Mouse (Mus musculus) midbrain, embryonic 11.5 days (tissue): ENCODE measurements around the gene Jade3. TPM values are rescaled to one million over a fixed set of nuclear protein-coding genes. Genes with fewer than 3 reads are reported as not detected.

Experiments used
- ATAC-seq: fragments of 200-750 bp; cut with Nextera tagmentation; 2 replicates; pipeline ENCODE4 v1.8.0; 2017; ENCODE audit warnings: moderate TSS enrichment, moderate library complexity; ENCODE audit not compliant: low FRiP score
- DNase-seq: peaks from one replicate; pipeline ENCODE4 v3.0.0; 2015; ENCODE audit warnings: low spot score; ENCODE audit errors: missing footprints
- H3K27ac ChIP-seq: fragments of 300-500 bp; sonication (generic); 2 replicates; pipeline ENCODE4 v1.5.1; 2014; ENCODE audit warnings: low read depth, low read length
- H3K27me3 ChIP-seq: fragments of 300-500 bp; sonication (generic); 2 replicates; pipeline ENCODE4 v1.6.1; 2014; ENCODE audit warnings: mild to moderate bottlenecking, low read length, moderate library complexity, mixed read lengths; ENCODE audit not compliant: control insufficient read depth, insufficient read depth
- H3K36me3 ChIP-seq: fragments of 300-500 bp; sonication (generic); 2 replicates; pipeline ENCODE4 v1.6.1; 2014; ENCODE audit warnings: mild to moderate bottlenecking, low read length, moderate library complexity, mixed read lengths; ENCODE audit not compliant: control insufficient read depth, insufficient read depth
- H3K4me1 ChIP-seq: fragments of 300-500 bp; sonication (generic); 2 replicates; pipeline ENCODE4 v1.6.1; 2014; ENCODE audit warnings: low read length; ENCODE audit not compliant: control insufficient read depth, insufficient read depth
- H3K4me2 ChIP-seq: fragments of 300-500 bp; sonication (generic); 2 replicates; pipeline ENCODE4 v1.6.1; 2014; ENCODE audit warnings: mild to moderate bottlenecking, moderate library complexity
- H3K4me3 ChIP-seq: fragments of 300-500 bp; sonication (generic); 2 replicates; pipeline ENCODE4 v1.5.1; 2014; ENCODE audit warnings: low read depth, low read length
- H3K9ac ChIP-seq: fragments of 300-500 bp; sonication (generic); 2 replicates; pipeline ENCODE4 v1.6.1; 2014; ENCODE audit warnings: low read length
- H3K9me3 ChIP-seq: fragments of 300-500 bp; sonication (generic); 2 replicates; pipeline ENCODE4 v1.6.1; 2016; ENCODE audit warnings: low read length; ENCODE audit not compliant: control insufficient read depth
- WGBS: fragments of 180-500 bp; shearing (Covaris S2); extraction: QIAGEN DNeasy Blood & Tissue Kit; methylation state at CpG from one replicate; pipeline ENCODE4 v1.1.7; 2014; 5-methylcytosine and 5-hydroxymethylcytosine counted together
- polyA plus RNA-seq: library from polyadenylated mRNA; unstranded; fragments of >200 nt; fragmentation: Nextera tagmentation; extraction: Ambion mirVana; gene quantifications from 2 replicates; pipeline ENCODE4 v1.2.1, GENCODE M21; 2014

Jade3 gene
- polyA plus RNA-seq, 1 experiment from 2014 or later = 9.6 TPM

- Histone ChIP-seq H3K9ac (no peak overlapping the region), H3K4me3 (no peak overlapping the region), H3K4me1 (no peaks in the 10 kb centered on the region), H3K9me3 (no peaks in the 10 kb centered on the region), H3K27me3 (no peaks in the 10 kb centered on the region), H3K27ac (no peak overlapping the region), H3K36me3 (no peaks in the 10 kb centered on the region), H3K4me2 (no peak overlapping the region)
- ATAC-seq = no peak
- no peak for DNase-seq
Observed at GRCm38 (mm10) chrX:20521578-20521977, 96.1 kb downstream of the Jade3 start.

- 70% methylated on average over 1 of the region's 1 CpGs for WGBS
- DNase-seq (no peak), ATAC-seq (no peak)
Observed at GRCm38 (mm10) chrX:20532621-20533020, 107.1 kb downstream of the Jade3 start.

GRCm38 (mm10) chrX:20543867-20544266 lies 118.4 kb downstream of the Jade3 start:
- ATAC-seq = no peak
- H3K9ac ChIP-seq = no peak overlapping the region
- 88% methylated on average over 3 of the region's 3 CpGs for WGBS

More at GRCm38 (mm10) chrX:20532621-20533020, 107.1 kb downstream of the Jade3 start:
- H3K4me3 ChIP-seq = no peak overlapping the region
- no peak overlapping the region for H3K4me2 ChIP-seq
- H3K9ac ChIP-seq = no peak overlapping the region
- no peaks in the 10 kb centered on the region for H3K27me3 ChIP-seq
- H3K9me3 ChIP-seq = no peaks in the 10 kb centered on the region
- no peaks in the 10 kb centered on the region for H3K4me1 ChIP-seq
- no peaks in the 10 kb centered on the region for H3K36me3 ChIP-seq
- H3K27ac ChIP-seq = no peak overlapping the region

GRCm38 (mm10) chrX:20547609-20548008 lies 122.1 kb downstream of the Jade3 start:
- H3K27me3 ChIP-seq = no peaks in the 10 kb centered on the region
- no peaks in the 10 kb centered on the region for H3K4me1 ChIP-seq
- 53% methylated on average over 5 of the region's 5 CpGs for WGBS
- ATAC-seq (no peak), DNase-seq (no peak)
- H3K4me3 ChIP-seq = no peak overlapping the region; the same call in 1 of the 2 replicates
- H3K9ac ChIP-seq = peak overlapping the region; percentile 64; the same call in 1 of the 2 replicates
- no peaks in the 10 kb centered on the region for H3K9me3 ChIP-seq
- H3K4me2 ChIP-seq = peak overlapping the region; percentile 52; the same call in 1 of the 2 replicates
- H3K27ac ChIP-seq = no peak overlapping the region
- H3K36me3 ChIP-seq = no peaks in the 10 kb centered on the region

More at GRCm38 (mm10) chrX:20543867-20544266, 118.4 kb downstream of the Jade3 start:
- no peak for DNase-seq
- Histone ChIP-seq H3K4me1 (no peaks in the 10 kb centered on the region), H3K4me3 (no peak overlapping the region), H3K36me3 (no peaks in the 10 kb centered on the region), H3K9me3 (no peaks in the 10 kb centered on the region), H3K27me3 (no peaks in the 10 kb centered on the region), H3K27ac (no peak overlapping the region), H3K4me2 (no peak overlapping the region)

GRCm38 (mm10) chrX:20548011-20548879 lies 122.8 kb downstream of the Jade3 start:
- H3K9me3 ChIP-seq = no peaks in the 10 kb centered on the region
- peak overlapping the region; percentile 64 for H3K9ac ChIP-seq
- DNase-seq (peak; percentile 92), ATAC-seq (peak; percentile 27; the same call in 1 of the 2 replicates)
- H3K36me3 ChIP-seq = no peaks in the 10 kb centered on the region
- peak overlapping the region; percentile 52 for H3K4me2 ChIP-seq
- WGBS = 23% methylated on average over 24 of the region's 24 CpGs
- H3K27me3 ChIP-seq = no peaks in the 10 kb centered on the region
- peak overlapping the region; percentile 24 for H3K4me3 ChIP-seq
- no peaks in the 10 kb centered on the region for H3K4me1 ChIP-seq
- no peak overlapping the region for H3K27ac ChIP-seq

- H3K27ac ChIP-seq = no peak overlapping the region
- H3K4me3 ChIP-seq = no peak overlapping the region
- 39% methylated on average over 1 of the region's 1 CpGs for WGBS
Observed at GRCm38 (mm10) chrX:20548880-20549440, 123.5 kb downstream of the Jade3 start.

GRCm38 (mm10) chrX:20549532-20549931 lies 124.0 kb downstream of the Jade3 start, which contains the start of gene Rgn:
TSS of gene Rgn (plus strand) at chrX:20549787.
- H3K4me2 ChIP-seq = peak within 1 kb of the TSS; percentile 52; the same call in 1 of the 2 replicates
- no peaks in the 10 kb centered on the region for H3K27me3 ChIP-seq
- no peaks in the 10 kb centered on the region for H3K9me3 ChIP-seq
- no peak within 1 kb of the TSS for H3K9ac ChIP-seq
- 62% methylated on average over 3 of the region's 3 CpGs for WGBS
- DNase-seq (no peak), ATAC-seq (no peak)
- H3K27ac ChIP-seq = no peak within 1 kb of the TSS
- no peaks in the 10 kb centered on the region for H3K36me3 ChIP-seq
- H3K4me3 ChIP-seq = peak within 1 kb of the TSS; percentile 24; the same call in 1 of the 2 replicates
- H3K4me1 ChIP-seq = no peaks in the 10 kb centered on the region

More at GRCm38 (mm10) chrX:20548880-20549440, 123.5 kb downstream of the Jade3 start:
- Histone ChIP-seq H3K36me3 (no peaks in the 10 kb centered on the region), H3K4me1 (no peaks in the 10 kb centered on the region), H3K27me3 (no peaks in the 10 kb centered on the region), H3K9me3 (no peaks in the 10 kb centered on the region), H3K9ac (no peak overlapping the region), H3K4me2 (no peak overlapping the region)
- no peak for ATAC-seq
- no peak for DNase-seq

GRCm38 (mm10) chrX:20552199-20552598 lies 126.7 kb downstream of the Jade3 start:
- no peaks in the 10 kb centered on the region for H3K27me3 ChIP-seq
- no peak overlapping the region for H3K9ac ChIP-seq
- H3K4me3 ChIP-seq = no peak overlapping the region
- DNase-seq = no peak
- no peak for ATAC-seq
- H3K27ac ChIP-seq = no peak overlapping the region
- no peaks in the 10 kb centered on the region for H3K9me3 ChIP-seq
- 82% methylated on average over 2 of the region's 2 CpGs for WGBS
- H3K4me1 ChIP-seq = no peaks in the 10 kb centered on the region
- H3K4me2 ChIP-seq = no peak overlapping the region
- H3K36me3 ChIP-seq = no peaks in the 10 kb centered on the region

- Histone ChIP-seq H3K36me3 (no peaks in the 10 kb centered on the region), H3K4me1 (no peaks in the 10 kb centered on the region), H3K4me3 (no peak overlapping the region), H3K27ac (no peak overlapping the region), H3K27me3 (no peaks in the 10 kb centered on the region), H3K9me3 (no peaks in the 10 kb centered on the region), H3K4me2 (no peak overlapping the region), H3K9ac (no peak overlapping the region)
- no peak for ATAC-seq
- DNase-seq = no peak
- WGBS = 40% methylated on average over 1 of the region's 1 CpGs
Observed at GRCm38 (mm10) chrX:20561846-20562245, 136.4 kb downstream of the Jade3 start.
